Mouse (Mus musculus) lung, adult 2 months (tissue): Measurements from ENCODE around the gene Tmem115. TPM values are rescaled to one million over a fixed set of nuclear protein-coding genes. Genes with fewer than 3 reads are reported as not detected.
"Not testable (repeated sequence)": the region's sequence is repeated elsewhere in the genome, so short reads cannot be mapped to it uniquely, and the experiment has no call there.

Experiments
- DNase-seq: peaks from one replicate; pipeline ENCODE4 v3.0.0; 2022
- H3K4me1 ChIP-seq: fragments of 200-500 bp; 2 replicates; pipeline ENCODE4 v1.6.1; 2011; ENCODE audit warnings: low read length; ENCODE audit not compliant: control insufficient read depth, insufficient read depth
- H3K4me3 ChIP-seq: fragments of 200-500 bp; replicated peaks from 2 replicates; pipeline ENCODE3; 2011; ENCODE audit warnings: low read depth, mild to moderate bottlenecking, control low read depth, low read length; ENCODE audit errors: extremely low read depth
- CTCF ChIP-seq: fragments of 200-500 bp; IDR thresholded peaks from 2 replicates; pipeline ENCODE4 v1.5.1; 2011; ENCODE audit warnings: mild to moderate bottlenecking, low read length, control low read depth; ENCODE audit not compliant: insufficient read depth
- POLR2A ChIP-seq: fragments of 200-500 bp; IDR thresholded peaks from 2 replicates; pipeline ENCODE4 v1.6.1; 2011; ENCODE audit warnings: low read depth, mild to moderate bottlenecking, control low read depth, low read length, borderline replicate concordance; ENCODE audit errors: extremely low read depth
- WGBS: fragments of 180-500 bp; shearing (Covaris S2); methylation state at CpG from one replicate; pipeline ENCODE4 v1.1.7; 2018; 5-methylcytosine and 5-hydroxymethylcytosine counted together
- polyA plus RNA-seq: library from polyadenylated mRNA; depleted of rRNA; stranded (reverse); fragments of >200 nt; gene quantifications from 2 replicates; pipeline ENCODE4 v1.2.3, GENCODE M21; 2012

The Tmem115 gene
- polyA plus RNA-seq, 1 experiment: 57.6 TPM

GRCm38 (mm10) chr9:107567702-107568319 lies 34.1 kb downstream of the Tmem115 start, which contains the start of gene Hyal2:
TSS of gene Hyal2 (plus strand) at chr9:107567945.
- Histone ChIP-seq H3K4me1 (peaks cover 20% of the 10 kb centered on the region), H3K4me3 (peak within 1 kb of the TSS; percentile 91)
- WGBS: 25% methylated on average over 18 of the region's 18 CpGs
- DNase-seq: peak; percentile 49
- TF ChIP-seq POLR2A (peak; percentile 85; the same call in 1 of the 2 replicates), CTCF (no peak)

GRCm38 (mm10) chr9:107568331-107569261 lies 34.9 kb downstream of the Tmem115 start:
- WGBS: under 1% methylated on average over 41 of the region's 41 CpGs
- TF ChIP-seq POLR2A (no peak; the same call in 1 of the 2 replicates), CTCF (no peak)
- Histone ChIP-seq H3K4me1 (peaks cover 20% of the 10 kb centered on the region), H3K4me3 (peak overlapping the region; percentile 91)
- DNase-seq: peak; percentile 85

- Histone ChIP-seq H3K4me1 (peaks cover 16% of the 10 kb centered on the region), H3K4me3 (peak overlapping the region; percentile 91)
- WGBS: under 1% methylated on average over 23 of the region's 23 CpGs
- no peak for DNase-seq
- TF ChIP-seq CTCF: no peak
- no peak for TF ChIP-seq POLR2A
Measured at GRCm38 (mm10) chr9:107569270-107569669, 35.5 kb downstream of the Tmem115 start.

- peaks cover 14% of the 10 kb centered on the region for H3K4me1 ChIP-seq
- no peak for DNase-seq
- TF ChIP-seq POLR2A (peak; percentile 28; the same call in 1 of the 2 replicates), CTCF (no peak)
- 29% methylated on average over 13 of the region's 13 CpGs for WGBS
- peak overlapping the region; percentile 91 for H3K4me3 ChIP-seq
Measured at GRCm38 (mm10) chr9:107570016-107570415, 36.3 kb downstream of the Tmem115 start.

GRCm38 (mm10) chr9:107570845-107571244 lies 37.1 kb downstream of the Tmem115 start:
- Histone ChIP-seq H3K4me3 (peak overlapping the region; percentile 91), H3K4me1 (peaks cover 14% of the 10 kb centered on the region)
- no peak for DNase-seq
- 54% methylated on average over 21 of the region's 21 CpGs for whole genome bisulfite sequencing
- TF ChIP-seq POLR2A: peak; percentile 47; the same call in 1 of the 2 replicates
- no peak for TF ChIP-seq CTCF

GRCm38 (mm10) chr9:107571534-107572326 lies 38.0 kb downstream of the Tmem115 start:
- WGBS: 74% methylated on average over 22 of the region's 22 CpGs
- Histone ChIP-seq H3K4me3 (peak overlapping the region; percentile 91), H3K4me1 (peaks cover 18% of the 10 kb centered on the region)
- DNase-seq: no peak
- TF ChIP-seq POLR2A (no peak; the same call in 1 of the 2 replicates), CTCF (no peak)

- TF ChIP-seq POLR2A: no peak
- TF ChIP-seq CTCF: no peak
- no peak for DNase-seq
- no peak overlapping the region for H3K4me3 ChIP-seq
Measured at GRCm38 (mm10) chr9:107572327-107572662, 38.5 kb downstream of the Tmem115 start.

GRCm38 (mm10) chr9:107573774-107574173 lies 40.0 kb downstream of the Tmem115 start:
- H3K4me1 ChIP-seq: peaks cover 24% of the 10 kb centered on the region
- DNase-seq, H3K4me3 ChIP-seq: not testable (repeated sequence)
- WGBS: 90% methylated on average over 6 of the region's 6 CpGs

More at GRCm38 (mm10) chr9:107572327-107572662, 38.5 kb downstream of the Tmem115 start:
- H3K4me1 ChIP-seq: peaks cover 18% of the 10 kb centered on the region
- WGBS: 93% methylated on average over 2 of the region's 2 CpGs
